7 mouse cellular contexts compared by ENCODE assay signal in the genomic region with DNA sequence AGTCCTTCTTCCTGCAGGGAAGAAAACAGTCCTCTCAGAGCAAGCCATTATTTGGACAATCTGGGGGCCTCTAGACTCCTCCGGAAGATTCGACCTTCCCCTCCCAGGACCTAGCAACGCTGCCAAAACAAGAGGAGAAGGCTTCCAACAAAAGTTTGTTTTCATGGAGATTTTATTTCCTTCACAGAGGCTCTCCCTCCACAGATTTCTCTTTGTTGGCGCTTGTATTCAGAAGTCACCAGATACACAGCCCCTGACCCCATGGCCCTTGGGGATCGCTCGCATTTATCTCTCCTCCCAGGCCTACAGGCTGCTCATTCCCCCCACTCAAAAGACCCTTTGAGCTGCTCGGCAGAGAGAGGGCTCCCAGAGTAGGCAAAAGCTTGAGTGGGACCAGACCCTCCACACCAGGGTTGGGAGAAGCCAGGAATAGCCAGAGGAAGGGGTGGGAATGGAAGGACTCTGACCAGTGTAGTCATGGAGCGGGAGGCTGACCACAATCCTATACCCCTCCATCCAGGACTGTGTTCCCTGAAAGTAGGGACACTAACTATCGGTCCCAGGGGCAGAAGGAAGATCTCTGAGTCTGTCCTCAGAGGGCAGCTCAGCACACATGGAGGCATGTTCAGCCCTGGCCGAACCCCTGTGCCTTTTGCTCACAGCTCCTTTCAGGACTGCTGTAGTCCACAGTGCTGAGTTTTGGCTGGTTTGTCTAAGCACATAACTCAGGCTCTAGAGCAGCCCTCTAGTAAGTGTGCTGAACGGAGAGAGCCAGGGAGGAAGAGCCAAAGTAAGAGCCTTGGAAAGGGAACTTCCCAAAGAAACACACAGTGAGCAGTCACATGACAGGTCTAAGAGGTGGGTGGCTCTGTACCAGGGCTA. TPM values are rescaled to one million over a fixed set of nuclear protein-coding genes. Genes with fewer than 3 reads are reported as not detected.
A peak's percentile ranks its signal among the peaks of the same experiment; 100 is the strongest.
DNase-seq lines count a peak whose midpoint lies in the region; ATAC-seq and TF ChIP-seq lines count a peak whose summit lies in the region.

No protein-coding gene starts in this region.

- no peak overlapping the region for H3K4me3 ChIP-seq in spleen, adult 2 months (ENCODE audit: extremely low read depth, insufficient read depth, insufficient read length)
- no peak overlapping the region for H3K4me3 ChIP-seq in limb, embryonic 13.5 days

- no peaks in the 10 kb centered on the region for H3K4me1 ChIP-seq in spleen, adult 2 months (ENCODE audit: control insufficient read depth, insufficient read depth, insufficient read length)
- H3K4me1 ChIP-seq in limb, embryonic 13.5 days: peaks cover 25% of the 10 kb centered on the region

- no peaks in the 10 kb centered on the region for H3K9me3 ChIP-seq in limb, embryonic 13.5 days

- no peak overlapping the region for H3K4me2 ChIP-seq in limb, embryonic 13.5 days (replicated peaks)

- no peak overlapping the region for H3K9ac ChIP-seq in limb, embryonic 13.5 days

- no peaks in the 10 kb centered on the region for H3K27me3 ChIP-seq in spleen, adult 2 months (ENCODE audit: control insufficient read depth, insufficient read depth, low read length)
- H3K27me3 ChIP-seq in limb, embryonic 13.5 days: peaks cover 7% of the 10 kb centered on the region; the same call in 1 of the 2 replicates

- WGBS in spleen, adult 2 months: 73% methylated on average over 11 of the region's 11 CpGs
- 53% methylated on average over 11 of the region's 11 CpGs for WGBS in limb, embryonic 13.5 days

- H3K36me3 ChIP-seq in spleen, adult 2 months (ENCODE audit: control insufficient read depth, insufficient read depth, low read length): no peaks in the 10 kb centered on the region
- H3K36me3 ChIP-seq in limb, embryonic 13.5 days: no peaks in the 10 kb centered on the region

- TF ChIP-seq CTCF in spleen, adult 2 months (IDR thresholded peaks at IDR 0.05; ENCODE audit: extremely low read depth, insufficient read depth, insufficient read length, insufficient replicate concordance): no peak

- H3K27ac ChIP-seq in spleen, adult 2 months (ENCODE audit: insufficient read depth, low read length): peak overlapping the region; percentile 57; the same call in 1 of the 2 replicates
- H3K27ac ChIP-seq in limb, embryonic 13.5 days: peak overlapping the region; percentile 1; the same call in 1 of the 2 replicates

- DNase-seq in spleen, adult 2 months (ENCODE audit: low read depth in 1 of 2, low spot score in 2 of 2): no peak
- no peak for DNase-seq in spleen, adult 12 weeks (ENCODE audit: low spot score)
- DNase-seq in heart, adult 9 months (ENCODE audit: low spot score in 2 of 2): peak; percentile 53 to 59
- no peak for DNase-seq in thymus, postnatal 14 days
- no peak for DNase-seq in left cerebral cortex, adult 18-20 months (ENCODE audit: low spot score in 2 of 2)

- no peak for TF ChIP-seq POLR2A in spleen, adult 2 months (IDR thresholded peaks at IDR 0.05; ENCODE audit: low read depth, low read length)

- ATAC-seq in limb, embryonic 13.5 days (ENCODE audit: low FRiP score, low read depth): peak; percentile 41
- no peak for ATAC-seq in megakaryocyte progenitor cell, adult 5-6 weeks (replicated peaks; ENCODE audit: poor library complexity)

RNA-seq across cellular contexts. Expression of a gene that starts 45.9 kb away (rescaled TPM):
- 2.9 and 4.0 TPM in 2 replicates for polyA plus RNA-seq in spleen, adult 2 months (2012; rRNA removed)
- 14.5 and 16.1 TPM in 2 replicates for polyA plus RNA-seq in limb, embryonic 13.5 days (2015; fragmentation: Nextera tagmentation; extraction: Ambion mirVana)
- 0.20 TPM in 1 of 2 replicates, not detected in the other for total RNA-seq in megakaryocyte progenitor cell, adult 5-6 weeks (2015)
- not detected in 2 replicates for total RNA-seq in megakaryocyte progenitor cell, adult 5-6 weeks (2017)
- total RNA-seq in left cerebral cortex, adult 18-20 months (2021): 10 to 100 TPM; 83.0 to 90.7 TPM

Comparison
In these comparisons a context has a peak if more than half of its experiments do, and no peak if none do; other contexts are left out.
1. DNase-seq: peak in heart, adult 9 months (2 of 2); none in spleen, adult 2 months (0 of 2), spleen, adult 12 weeks (single experiment), thymus, postnatal 14 days (single experiment) and left cerebral cortex, adult 18-20 months (0 of 2).
2. RNA of a gene that starts 45.9 kb away (total RNA-seq): 83.0 to 90.7 TPM in left cerebral cortex, adult 18-20 months; 0.20 TPM in megakaryocyte progenitor cell, adult 5-6 weeks; every median in the first group is over 10 times any median in the second.